Mouse (Mus musculus) forebrain, postnatal 0 days (tissue): ENCODE results near the gene Cyp19a1. TPM values are rescaled to one million over a fixed set of nuclear protein-coding genes. Genes with fewer than 3 reads are reported as not detected.

Source experiments
- ATAC-seq: fragments of 200-750 bp; cut with Nextera tagmentation; 2 replicates; pipeline ENCODE4 v1.8.0; 2017; ENCODE audit warnings: mild to moderate bottlenecking, moderate library complexity
- DNase-seq: peaks from one replicate; pipeline ENCODE4 v3.0.0-alpha.2; 2015
- H3K27ac ChIP-seq: fragments of 300-500 bp; sonication (generic); 2 replicates; pipeline ENCODE4 v1.5.1; 2014; ENCODE audit warnings: low read depth, mild to moderate bottlenecking, antibody characterized with exemption, low read length, moderate library complexity, mixed read lengths
- H3K27me3 ChIP-seq: fragments of 300-500 bp; sonication (generic); 2 replicates; pipeline ENCODE4 v1.6.1; 2014; ENCODE audit warnings: mild to moderate bottlenecking, low read length, mixed read lengths; ENCODE audit not compliant: insufficient read depth
- H3K36me3 ChIP-seq: fragments of 300-500 bp; sonication (generic); 2 replicates; pipeline ENCODE4 v1.6.1; 2014; ENCODE audit warnings: mild to moderate bottlenecking, moderate library complexity; ENCODE audit not compliant: insufficient read depth
- H3K4me1 ChIP-seq: fragments of 300-500 bp; sonication (generic); 2 replicates; pipeline ENCODE4 v1.6.1; 2014; ENCODE audit warnings: antibody characterized with exemption; ENCODE audit not compliant: insufficient read depth
- H3K4me2 ChIP-seq: fragments of 300-500 bp; sonication (generic); 2 replicates; pipeline ENCODE4 v1.6.1; 2014; ENCODE audit warnings: low read depth, mild to moderate bottlenecking, moderate library complexity
- H3K4me3 ChIP-seq: fragments of 300-500 bp; sonication (generic); 2 replicates; pipeline ENCODE4 v1.5.1; 2014; ENCODE audit warnings: low read depth, low read length, mixed read lengths
- H3K9ac ChIP-seq: fragments of 300-500 bp; sonication (generic); 2 replicates; pipeline ENCODE4 v1.6.1; 2014; ENCODE audit warnings: mild to moderate bottlenecking
- H3K9me3 ChIP-seq: fragments of 300-500 bp; sonication (generic); 2 replicates; pipeline ENCODE4 v1.6.1; 2016; ENCODE audit warnings: low read length
- CTCF ChIP-seq: sonication (generic); IDR thresholded peaks from 2 replicates; pipeline ENCODE4 v1.5.1; 2016; ENCODE audit warnings: antibody characterized with exemption, control low read depth, low read depth
- WGBS: fragments of 180-500 bp; shearing (Covaris S2); extraction: QIAGEN DNeasy Blood & Tissue Kit; methylation state at CpG from one replicate; pipeline ENCODE4 v1.1.7; 2014; 5-methylcytosine and 5-hydroxymethylcytosine counted together
- polyA plus RNA-seq: library from polyadenylated mRNA; unstranded; fragments of >200 nt; fragmentation: Nextera tagmentation; extraction: Ambion mirVana; gene quantifications from 2 replicates; pipeline ENCODE4 v1.2.1, GENCODE M21; 2015
- total RNA-seq: library from RNA; depleted of rRNA; stranded (reverse); fragments of >200 nt; gene quantifications from 2 replicates; pipeline ENCODE4 v1.2.3, GENCODE M21; 2014

Gene Cyp19a1
- total and polyA plus RNA-seq, 2 experiments from 2014 or later: 0.52 TPM

DNA sequence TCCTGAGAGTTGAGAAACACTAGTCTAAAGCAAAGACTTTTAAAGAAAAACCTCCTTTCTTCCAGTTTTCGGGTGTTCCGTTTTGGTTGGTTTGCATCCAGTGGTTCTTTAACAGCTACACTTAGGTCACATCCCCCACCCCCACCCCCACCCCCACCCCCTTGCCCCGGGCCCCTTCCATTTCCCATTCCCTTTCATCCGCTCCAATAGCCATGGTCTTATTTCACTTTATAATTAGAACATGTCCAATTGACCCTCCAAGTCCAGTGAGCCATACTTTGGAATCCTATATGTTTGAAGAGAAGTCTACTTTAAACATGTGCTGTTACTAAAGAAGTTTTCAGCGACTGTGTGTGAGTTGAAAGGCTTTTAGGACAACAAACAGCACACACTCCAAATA, 19.9 kb upstream of the Cyp19a1 start:
- Histone ChIP-seq H3K4me3 (no peak overlapping the region), H3K4me1 (no peaks in the 10 kb centered on the region), H3K27ac (no peak overlapping the region), H3K9ac (no peak overlapping the region), H3K9me3 (no peaks in the 10 kb centered on the region), H3K27me3 (peaks cover 10% of the 10 kb centered on the region; the same call in 1 of the 2 replicates), H3K36me3 (no peaks in the 10 kb centered on the region), H3K4me2 (no peak overlapping the region)
- ATAC-seq (no peak), DNase-seq (no peak)
- 44% methylated on average over 5 of the region's 5 CpGs for WGBS
- no peak for TF ChIP-seq CTCF

DNA sequence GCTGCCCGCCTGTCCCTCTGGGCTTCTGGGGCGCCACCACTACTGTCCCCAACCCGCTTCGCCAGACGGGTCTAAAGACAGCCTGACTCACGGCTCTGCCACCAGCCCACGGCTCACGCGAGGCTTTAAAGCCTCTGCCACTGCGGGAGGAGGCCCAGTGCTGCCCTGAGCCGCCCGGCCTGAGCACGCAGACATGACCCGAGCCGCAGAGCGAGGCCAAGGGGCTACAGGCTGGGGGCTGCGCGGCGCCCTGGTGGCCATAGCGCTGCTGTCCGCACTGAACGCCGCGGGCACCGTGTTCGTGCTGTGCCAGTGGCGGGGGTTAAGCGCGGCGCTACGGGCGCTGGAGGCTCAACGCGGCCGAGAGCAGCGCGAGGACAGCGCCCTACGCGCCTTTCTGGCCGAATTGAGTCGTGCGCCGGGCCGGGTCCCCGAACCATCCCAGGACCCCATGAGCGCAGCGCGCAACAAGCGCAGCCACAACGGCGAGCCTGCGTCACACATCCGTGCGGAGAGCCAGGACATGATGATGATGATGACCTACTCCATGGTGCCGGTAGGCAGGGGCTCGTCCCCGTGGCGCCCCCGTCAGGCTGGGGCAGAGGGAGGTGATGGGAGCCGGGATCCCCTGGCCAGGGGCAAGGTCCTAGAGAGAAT, 18.5 kb upstream of the Cyp19a1 start, which contains the start of gene Gldn:
Gldn (plus strand) TSS at position 156 of the 657 bp plus-strand sequence.
- no peak within 1 kb of the TSS for H3K27ac ChIP-seq
- H3K4me2 ChIP-seq: peak within 1 kb of the TSS; percentile 97
- H3K27me3 ChIP-seq: peaks cover 10% of the 10 kb centered on the region; the same call in 1 of the 2 replicates
- peak within 1 kb of the TSS; percentile 58 for H3K9ac ChIP-seq
- no peaks in the 10 kb centered on the region for H3K4me1 ChIP-seq
- ATAC-seq (peak; percentile 76), DNase-seq (peak; percentile 27)
- TF ChIP-seq CTCF: peak; percentile 8; the same call in 1 of the 2 replicates
- H3K4me3 ChIP-seq: peak within 1 kb of the TSS; percentile 42
- WGBS: 2% methylated on average over 61 of the region's 61 CpGs
- H3K9me3 ChIP-seq: no peaks in the 10 kb centered on the region
- no peaks in the 10 kb centered on the region for H3K36me3 ChIP-seq

DNA sequence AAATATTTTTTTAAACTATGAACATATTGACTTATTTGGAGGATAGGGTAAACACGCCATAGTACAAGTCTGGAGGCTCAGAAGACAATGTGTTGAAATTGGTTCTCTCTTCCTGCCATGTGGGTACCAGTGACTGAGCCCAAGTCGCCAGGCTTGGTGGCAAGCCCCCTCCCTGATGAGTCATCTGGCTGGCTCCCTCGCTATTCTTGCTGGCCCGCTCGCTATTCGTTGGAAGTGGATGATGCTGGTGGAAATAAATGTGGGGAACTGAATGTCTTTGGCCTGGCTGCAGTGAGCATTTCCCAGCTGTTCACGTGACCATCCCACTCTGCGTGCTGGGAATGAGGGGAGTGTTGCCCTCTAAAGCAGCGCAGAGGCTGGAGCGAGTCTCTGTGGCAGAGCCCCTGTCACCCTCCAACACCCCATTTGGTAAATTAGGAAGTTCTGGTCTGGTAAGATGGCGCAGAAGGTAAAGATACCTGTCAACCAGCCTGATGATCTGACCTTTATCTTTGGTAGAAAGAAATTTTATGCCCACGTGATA, 11.2 kb upstream of the Cyp19a1 start:
- Histone ChIP-seq H3K9me3 (no peaks in the 10 kb centered on the region), H3K9ac (no peak overlapping the region), H3K4me2 (no peak overlapping the region), H3K36me3 (no peaks in the 10 kb centered on the region), H3K27ac (no peak overlapping the region), H3K4me3 (no peak overlapping the region), H3K4me1 (no peaks in the 10 kb centered on the region), H3K27me3 (no peaks in the 10 kb centered on the region)
- DNase-seq (no peak), ATAC-seq (no peak)
- WGBS: 81% methylated on average over 12 of the region's 12 CpGs
- TF ChIP-seq CTCF: no peak

DNA sequence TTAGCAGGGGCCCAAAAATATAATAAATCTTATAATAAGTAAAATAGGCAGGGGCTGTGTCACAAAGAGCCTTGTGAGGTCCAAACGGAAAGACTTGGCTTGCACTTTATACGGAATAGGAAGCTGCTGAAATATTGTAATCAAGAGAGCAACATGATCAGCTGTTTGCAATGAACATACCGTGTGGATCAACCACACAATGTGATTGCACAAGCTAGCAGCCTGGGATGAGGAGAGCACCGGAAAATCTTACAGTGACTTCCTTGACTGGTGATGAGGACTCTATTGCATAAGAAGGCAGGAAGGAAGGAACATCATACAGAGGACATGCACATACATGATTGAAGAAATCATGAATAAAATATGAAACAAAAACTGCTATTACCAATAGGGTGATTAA, 7.4 kb upstream of the Cyp19a1 start:
- H3K9ac ChIP-seq: no peak overlapping the region
- H3K27me3 ChIP-seq: no peaks in the 10 kb centered on the region
- H3K9me3 ChIP-seq: no peaks in the 10 kb centered on the region
- H3K4me1 ChIP-seq: no peaks in the 10 kb centered on the region
- H3K4me3 ChIP-seq: no peak overlapping the region
- no peak overlapping the region for H3K4me2 ChIP-seq
- DNase-seq: no peak
- 86% methylated on average over 4 of the region's 4 CpGs for WGBS
- no peak overlapping the region for H3K27ac ChIP-seq
- H3K36me3 ChIP-seq: no peaks in the 10 kb centered on the region
- no peak for ATAC-seq
- no peak for TF ChIP-seq CTCF

DNA sequence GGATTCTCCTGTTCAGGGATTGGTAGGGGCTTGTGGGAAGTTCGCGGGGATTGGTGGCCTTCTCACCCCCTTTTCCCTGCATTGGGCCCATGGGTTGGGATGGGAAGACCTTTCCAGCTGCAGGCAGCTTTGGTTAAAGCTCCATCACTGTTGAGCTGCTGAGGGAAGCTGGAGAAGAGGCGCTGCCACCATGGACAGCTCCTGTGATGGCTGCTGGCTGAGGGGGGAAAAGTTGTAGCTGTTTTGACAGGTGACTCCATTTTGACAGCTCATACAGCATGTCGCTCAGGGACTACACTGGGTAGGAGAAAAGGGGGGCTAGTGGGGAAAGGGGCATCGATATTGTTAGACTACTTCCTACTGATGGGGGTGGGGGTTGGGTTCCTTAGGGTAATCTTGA, 3.0 kb upstream of the Cyp19a1 start:
- no peak overlapping the region for H3K27ac ChIP-seq
- H3K36me3 ChIP-seq: no peaks in the 10 kb centered on the region
- H3K4me1 ChIP-seq: no peaks in the 10 kb centered on the region
- no peaks in the 10 kb centered on the region for H3K9me3 ChIP-seq
- no peak overlapping the region for H3K4me3 ChIP-seq
- no peaks in the 10 kb centered on the region for H3K27me3 ChIP-seq
- no peak overlapping the region for H3K4me2 ChIP-seq
- DNase-seq: no peak
- TF ChIP-seq CTCF: no peak
- H3K9ac ChIP-seq: no peak overlapping the region
- WGBS: 47% methylated on average over 5 of the region's 5 CpGs
- no peak for ATAC-seq

DNA sequence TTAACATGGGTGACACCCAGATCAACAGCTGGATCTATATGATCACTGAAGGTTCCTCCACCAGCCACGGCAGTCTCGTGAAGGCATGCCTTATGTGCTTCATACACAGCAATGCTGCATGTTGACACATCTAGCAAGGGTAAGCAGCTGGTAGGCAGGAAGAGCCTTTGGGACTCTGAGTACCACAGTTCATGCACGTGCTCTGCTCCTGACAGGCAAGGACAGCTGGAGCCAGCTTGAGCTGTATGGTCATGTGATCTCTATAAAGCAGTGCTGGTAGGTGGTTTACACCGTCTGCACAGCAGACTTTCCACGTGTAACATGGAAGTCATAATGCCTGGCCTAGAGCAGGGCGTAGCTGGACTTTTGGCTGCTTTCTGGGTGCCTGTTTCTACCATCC, 2.1 kb upstream of the Cyp19a1 start:
- no peaks in the 10 kb centered on the region for H3K9me3 ChIP-seq
- ATAC-seq (no peak), DNase-seq (no peak)
- no peak overlapping the region for H3K4me2 ChIP-seq
- H3K4me3 ChIP-seq: no peak overlapping the region
- H3K36me3 ChIP-seq: no peaks in the 10 kb centered on the region
- TF ChIP-seq CTCF: no peak
- WGBS: 80% methylated on average over 6 of the region's 6 CpGs
- H3K27ac ChIP-seq: no peak overlapping the region
- H3K27me3 ChIP-seq: no peaks in the 10 kb centered on the region
- no peak overlapping the region for H3K9ac ChIP-seq
- no peaks in the 10 kb centered on the region for H3K4me1 ChIP-seq

DNA sequence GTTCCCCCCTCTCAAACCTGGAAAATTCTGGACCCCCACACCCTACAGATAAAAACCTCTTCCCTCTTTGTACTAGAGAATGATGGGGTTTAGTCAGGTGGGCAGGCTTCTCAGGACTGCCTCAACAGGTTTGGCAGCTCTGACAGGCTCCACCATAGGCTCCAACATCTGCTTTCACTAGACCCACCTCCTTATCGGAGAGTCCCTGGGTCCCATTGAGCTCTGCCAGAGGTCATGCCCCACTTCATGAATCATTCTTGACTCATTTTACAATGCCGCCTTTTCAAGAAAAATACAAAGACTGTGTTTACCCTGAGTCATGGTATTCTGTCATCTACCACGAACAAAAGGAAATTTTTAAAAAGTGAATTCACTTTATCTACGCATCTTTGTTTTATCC, 3.2 kb downstream of the Cyp19a1 start:
- no peak for DNase-seq
- no peak for ATAC-seq
- no peak overlapping the region for H3K27ac ChIP-seq
- H3K4me1 ChIP-seq: no peaks in the 10 kb centered on the region
- H3K27me3 ChIP-seq: no peaks in the 10 kb centered on the region
- no peak overlapping the region for H3K4me2 ChIP-seq
- no peaks in the 10 kb centered on the region for H3K36me3 ChIP-seq
- TF ChIP-seq CTCF: no peak
- no peak overlapping the region for H3K4me3 ChIP-seq
- 84% methylated on average over 4 of the region's 4 CpGs for WGBS
- no peak overlapping the region for H3K9ac ChIP-seq
- H3K9me3 ChIP-seq: no peaks in the 10 kb centered on the region
